Mouse (Mus musculus) testis, postnatal 14 days (tissue): ENCODE data around the gene Ece2.

ENCODE experiments used
- DNase-seq: peaks from one replicate; pipeline ENCODE4 v3.0.0; 2021; ENCODE audit warnings: low spot score

Gene Ece2

GRCm38 (mm10) chr16:20691617-20692016, 62.0 kb downstream of the Ece2 start:
- DNase-seq, result no peak

GRCm38 (mm10) chr16:20692241-20692965, 62.8 kb downstream of the Ece2 start:
- DNase-seq, result no peak

GRCm38 (mm10) chr16:20693111-20693701, 63.6 kb downstream of the Ece2 start, which contains the start of gene Fam131a:
Gene Fam131a (plus strand): TSS chr16:20693241.
- peak; percentile 82 for DNase-seq

DNA sequence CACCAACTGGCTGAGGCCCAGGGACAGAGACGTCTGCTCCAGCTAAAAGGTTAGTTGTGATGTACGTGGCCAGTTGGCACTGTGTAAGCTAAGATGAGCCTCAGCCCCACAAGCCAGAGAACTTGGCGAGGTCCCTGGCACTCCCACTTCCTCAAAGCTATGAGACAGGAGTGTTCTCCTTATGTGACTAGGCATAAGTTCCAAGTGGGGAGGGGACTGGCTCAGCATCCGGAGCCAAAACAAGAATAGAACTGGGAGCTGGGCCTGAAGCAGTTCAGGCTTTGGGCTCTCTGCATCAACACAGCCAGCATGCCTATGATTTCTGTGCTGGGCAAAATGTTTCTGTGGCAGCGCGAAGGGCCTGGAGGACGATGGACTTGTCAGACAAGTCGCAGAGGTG, 65.2 kb downstream of the Ece2 start:
- DNase-seq, result no peak

GRCm38 (mm10) chr16:20695622-20696323, 66.1 kb downstream of the Ece2 start:
- DNase-seq, result peak; percentile 86
